Mouse (Mus musculus) left cerebral cortex, postnatal 14 days (tissue): Measurements from ENCODE around the gene Fntb. TPM values are rescaled to one million over a fixed set of nuclear protein-coding genes. Genes with fewer than 3 reads are reported as not detected.

Source experiments
- DNase-seq, 2 experiments: peaks; one replicate each; pipeline ENCODE4 v3.0.0; 2021 to 2022; ENCODE audit warnings: low spot score in 2 of 2, mixed read lengths in 1 of 2
- intact Hi-C: fragments of 180-260 bp; cut with DNase I; formaldehyde crosslinking; loops from one replicate; pipeline ENCODE4 v1.15.1; 2025
- total RNA-seq, 2 experiments: library from RNA; stranded (reverse); gene quantifications; 2 replicates each; pipeline ENCODE4 v1.2.3; 2021

Fntb gene
- total RNA-seq, 2 experiments from 2014 or later: 26.2 to 28.1 TPM

GRCm38 (mm10) chr12:76965089-76965488, 199.7 kb downstream of the Fntb start:
- no peak for DNase-seq
- intact Hi-C loops: no loop called here

- DNase-seq: no peak
- intact Hi-C loops: no loop called here
These were observed 200.5 kb downstream of the Fntb start for GRCm38 (mm10) chr12:76965876-76966275.

Other genes starting within 250 kb of the Fntb start
- 1 to 10 TPM; 7.0 to 9.7 TPM for gene Plekhg3, start 234.7 kb upstream of the Fntb start, total RNA-seq
- gene Sptb, start 55.0 kb upstream of the Fntb start, total RNA-seq: 10 to 100 TPM; 58.2 to 60.5 TPM
- 10 to 100 TPM; 40.5 to 41.9 TPM for gene Churc1, start 51 bp upstream of the Fntb start, total RNA-seq
- gene Gpx2, start 30.0 kb downstream of the Fntb start, total RNA-seq: under 1 TPM; 0.55 to 0.97 TPM
- 100 to 1,000 TPM; 234 to 269 TPM for gene Rab15, start 57.3 kb downstream of the Fntb start, total RNA-seq
- 10 to 100 TPM; 81.5 to 84.4 TPM for gene Max, start 196.6 kb downstream of the Fntb start, total RNA-seq